Mouse (Mus musculus): ENCODE data around the gene Hdac7.

The Hdac7 gene

DNA sequence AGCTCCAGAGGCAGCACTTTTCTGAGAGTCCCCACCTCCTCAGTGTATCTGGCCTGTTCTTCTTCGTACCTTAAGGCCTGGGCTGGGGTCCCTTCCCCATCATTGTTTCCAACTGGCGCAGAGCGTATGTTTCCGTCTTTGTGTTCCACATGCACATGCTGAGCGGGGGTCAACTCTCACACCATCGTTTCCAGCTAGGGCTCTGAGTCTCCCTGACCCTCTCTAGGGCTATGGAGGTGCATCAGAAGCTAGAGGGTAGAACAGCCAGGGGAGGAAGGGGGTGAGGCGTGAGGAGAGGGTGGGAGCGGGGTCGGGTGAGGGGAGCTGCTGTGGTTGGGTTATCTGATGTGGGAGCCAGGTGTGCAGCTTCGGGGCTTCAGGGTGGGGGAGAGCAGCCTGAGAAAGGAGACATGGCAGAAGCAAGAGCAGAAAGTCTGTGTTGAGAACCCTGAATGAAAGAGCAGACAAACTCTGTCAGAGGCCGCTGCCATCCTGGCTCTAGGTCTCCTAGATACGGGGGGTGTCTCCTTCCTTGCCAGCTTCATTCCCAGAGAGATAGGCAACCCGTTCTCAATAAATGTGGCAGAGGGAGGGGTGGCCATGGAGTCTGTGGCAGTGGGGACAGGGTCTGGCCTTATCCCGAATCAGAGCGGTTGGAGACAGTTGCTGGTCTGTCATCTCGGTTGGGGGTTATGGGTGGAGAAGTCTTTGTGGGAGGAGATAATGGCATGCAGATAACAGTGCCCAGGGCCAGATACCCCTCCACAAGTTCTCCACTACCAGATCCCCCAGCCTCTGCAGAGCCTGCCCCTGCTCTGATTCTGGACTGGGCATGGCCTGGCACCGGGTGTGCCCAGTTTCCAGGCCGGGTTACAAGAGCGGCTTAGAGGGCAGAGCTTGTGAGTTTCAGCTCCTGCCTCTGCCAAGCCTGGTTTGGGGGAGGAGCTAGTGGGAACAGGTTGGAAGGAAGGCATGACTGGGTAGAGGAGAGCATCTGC is at the start of gene Hdac7:
TSS of gene Hdac7 (minus strand) at position 466 of the 998 bp plus-strand sequence.
- peaks cover 6% of the 10 kb centered on the region; the same call in 1 of the 2 replicates for H3K9me3 ChIP-seq (ENCODE audit: low read length)
- no peak within 1 kb of the TSS for H3K4me3 ChIP-seq (replicated peaks; ENCODE audit: low read length)
- peaks cover 27% of the 10 kb centered on the region for H3K4me1 ChIP-seq (replicated peaks; ENCODE audit: low read depth, low read length)
- peaks cover 23% of the 10 kb centered on the region for H3K27me3 ChIP-seq (ENCODE audit: insufficient read depth, low read length)
- TF ChIP-seq POU5F1 (IDR thresholded peaks at IDR 0.05; ENCODE audit: borderline replicate concordance, low read length) (no peak), NANOG (IDR thresholded peaks at IDR 0.05; ENCODE audit: borderline replicate concordance, low read length) (no peak), CTCF (conservative IDR thresholded peaks at IDR 0.05; ENCODE audit: low read length) (no peak)
- no peaks in the 10 kb centered on the region for H3K36me3 ChIP-seq (ENCODE audit: insufficient read depth, low read length)

GRCm38 (mm10) chr15:97892506-97892905 is 48.2 kb upstream of the Hdac7 start:
- no peak for TF ChIP-seq NANOG (IDR thresholded peaks at IDR 0.05; ENCODE audit: borderline replicate concordance, low read length)
- no peak for TF ChIP-seq POU5F1 (IDR thresholded peaks at IDR 0.05; ENCODE audit: borderline replicate concordance, low read length)
- TF ChIP-seq CTCF (conservative IDR thresholded peaks at IDR 0.05; ENCODE audit: low read length): no peak
- H3K4me3 ChIP-seq (replicated peaks; ENCODE audit: low read length): no peak overlapping the region
- H3K4me1 ChIP-seq (replicated peaks; ENCODE audit: low read depth, low read length): no peaks in the 10 kb centered on the region
- H3K36me3 ChIP-seq (ENCODE audit: insufficient read depth, low read length): no peaks in the 10 kb centered on the region
- H3K9me3 ChIP-seq (ENCODE audit: low read length): no peaks in the 10 kb centered on the region
- peaks cover 46% of the 10 kb centered on the region for H3K27me3 ChIP-seq (ENCODE audit: insufficient read depth, low read length)

GRCm38 (mm10) chr15:97890450-97890849 is 46.1 kb upstream of the Hdac7 start:
- H3K4me1 ChIP-seq (replicated peaks; ENCODE audit: low read depth, low read length): no peaks in the 10 kb centered on the region
- H3K27me3 ChIP-seq (ENCODE audit: insufficient read depth, low read length): peaks cover 39% of the 10 kb centered on the region
- no peaks in the 10 kb centered on the region for H3K36me3 ChIP-seq (ENCODE audit: insufficient read depth, low read length)
- H3K9me3 ChIP-seq (ENCODE audit: low read length): no peaks in the 10 kb centered on the region
- no peak for TF ChIP-seq POU5F1 (IDR thresholded peaks at IDR 0.05; ENCODE audit: borderline replicate concordance, low read length)
- no peak for TF ChIP-seq CTCF (conservative IDR thresholded peaks at IDR 0.05; ENCODE audit: low read length)
- no peak overlapping the region for H3K4me3 ChIP-seq (replicated peaks; ENCODE audit: low read length)

GRCm38 (mm10) chr15:97890017-97890416 is 45.7 kb upstream of the Hdac7 start:
- H3K27me3 ChIP-seq (ENCODE audit: insufficient read depth, low read length): peaks cover 37% of the 10 kb centered on the region
- no peaks in the 10 kb centered on the region for H3K9me3 ChIP-seq (ENCODE audit: low read length)
- no peak for TF ChIP-seq NANOG (IDR thresholded peaks at IDR 0.05; ENCODE audit: borderline replicate concordance, low read length)
- TF ChIP-seq POU5F1 (IDR thresholded peaks at IDR 0.05; ENCODE audit: borderline replicate concordance, low read length): no peak
- no peak for TF ChIP-seq CTCF (conservative IDR thresholded peaks at IDR 0.05; ENCODE audit: low read length)
- H3K4me1 ChIP-seq (replicated peaks; ENCODE audit: low read depth, low read length): no peaks in the 10 kb centered on the region
- no peak overlapping the region for H3K4me3 ChIP-seq (replicated peaks; ENCODE audit: low read length)
- no peaks in the 10 kb centered on the region for H3K36me3 ChIP-seq (ENCODE audit: insufficient read depth, low read length)

DNA sequence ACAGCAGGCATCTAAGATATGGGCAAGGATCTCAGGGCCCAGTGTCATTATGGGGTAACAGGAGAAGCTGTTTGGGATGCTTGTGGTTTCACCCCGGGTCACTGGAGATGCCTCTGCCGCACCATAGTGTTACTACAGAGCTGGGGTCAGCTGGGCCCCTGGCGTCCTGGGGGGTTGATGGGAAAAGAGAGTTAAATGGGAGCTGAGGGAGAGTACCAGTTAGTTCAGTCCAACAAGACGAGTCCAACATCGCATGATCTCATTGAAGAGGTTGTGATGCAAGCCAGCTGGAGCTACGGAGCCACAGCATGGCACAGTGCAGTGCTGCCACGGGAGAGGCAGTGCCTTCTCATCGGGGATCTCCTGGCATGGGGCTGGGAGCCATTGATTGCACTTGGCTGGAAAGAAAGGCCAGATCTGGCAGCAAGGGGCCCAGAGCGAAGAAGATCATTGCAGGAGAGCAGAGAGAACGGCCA is 43.3 kb upstream of the Hdac7 start:
- no peaks in the 10 kb centered on the region for H3K9me3 ChIP-seq (ENCODE audit: low read length)
- no peaks in the 10 kb centered on the region for H3K4me1 ChIP-seq (replicated peaks; ENCODE audit: low read depth, low read length)
- TF ChIP-seq NANOG (IDR thresholded peaks at IDR 0.05; ENCODE audit: borderline replicate concordance, low read length): no peak

GRCm38 (mm10) chr15:97881423-97881822 is 37.1 kb upstream of the Hdac7 start:
- Histone ChIP-seq H3K27me3 (ENCODE audit: insufficient read depth, low read length) (peaks cover 14% of the 10 kb centered on the region), H3K36me3 (ENCODE audit: insufficient read depth, low read length) (no peaks in the 10 kb centered on the region), H3K4me3 (replicated peaks; ENCODE audit: low read length) (no peak overlapping the region), H3K9me3 (ENCODE audit: low read length) (peaks cover 7% of the 10 kb centered on the region), H3K4me1 (replicated peaks; ENCODE audit: low read depth, low read length) (peaks cover 4% of the 10 kb centered on the region; the same call in 1 of the 2 replicates)
- no peak for TF ChIP-seq POU5F1 (IDR thresholded peaks at IDR 0.05; ENCODE audit: borderline replicate concordance, low read length)
- no peak for TF ChIP-seq CTCF (conservative IDR thresholded peaks at IDR 0.05; ENCODE audit: low read length)
- no peak for TF ChIP-seq NANOG (IDR thresholded peaks at IDR 0.05; ENCODE audit: borderline replicate concordance, low read length)

More for the DNA sequence above, 43.3 kb upstream of the Hdac7 start:
- H3K36me3 ChIP-seq (ENCODE audit: insufficient read depth, low read length): no peaks in the 10 kb centered on the region
- peaks cover 27% of the 10 kb centered on the region for H3K27me3 ChIP-seq (ENCODE audit: insufficient read depth, low read length)
- no peak overlapping the region for H3K4me3 ChIP-seq (replicated peaks; ENCODE audit: low read length)

DNA sequence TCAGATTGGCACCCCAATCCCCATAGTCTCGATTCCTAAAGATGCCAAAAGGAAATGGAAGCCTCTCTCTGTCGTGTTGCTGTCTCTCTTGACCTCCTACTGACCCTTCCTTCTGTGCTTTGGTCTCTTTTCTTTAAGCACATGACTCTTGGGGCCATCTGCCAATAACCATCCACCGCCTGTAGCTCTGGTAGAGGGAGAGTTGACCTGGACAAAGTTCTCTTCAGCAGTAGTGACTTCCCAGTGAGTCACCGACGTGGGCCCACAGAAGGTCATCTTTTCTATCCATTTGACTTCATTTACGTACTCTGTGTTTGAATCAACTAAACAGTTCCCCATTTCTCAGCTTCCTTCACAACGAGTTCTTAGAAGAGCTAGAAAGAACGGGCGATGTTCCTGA is 36.1 kb upstream of the Hdac7 start:
- peaks cover 14% of the 10 kb centered on the region for H3K27me3 ChIP-seq (ENCODE audit: insufficient read depth, low read length)
- H3K4me1 ChIP-seq (replicated peaks; ENCODE audit: low read depth, low read length): peaks cover 11% of the 10 kb centered on the region
- H3K4me3 ChIP-seq (replicated peaks; ENCODE audit: low read length): no peak overlapping the region
- TF ChIP-seq NANOG (IDR thresholded peaks at IDR 0.05; ENCODE audit: borderline replicate concordance, low read length) (no peak), POU5F1 (IDR thresholded peaks at IDR 0.05; ENCODE audit: borderline replicate concordance, low read length) (no peak), CTCF (conservative IDR thresholded peaks at IDR 0.05; ENCODE audit: low read length) (no peak)
- H3K9me3 ChIP-seq (ENCODE audit: low read length): peaks cover 7% of the 10 kb centered on the region
- no peaks in the 10 kb centered on the region for H3K36me3 ChIP-seq (ENCODE audit: insufficient read depth, low read length)

DNA sequence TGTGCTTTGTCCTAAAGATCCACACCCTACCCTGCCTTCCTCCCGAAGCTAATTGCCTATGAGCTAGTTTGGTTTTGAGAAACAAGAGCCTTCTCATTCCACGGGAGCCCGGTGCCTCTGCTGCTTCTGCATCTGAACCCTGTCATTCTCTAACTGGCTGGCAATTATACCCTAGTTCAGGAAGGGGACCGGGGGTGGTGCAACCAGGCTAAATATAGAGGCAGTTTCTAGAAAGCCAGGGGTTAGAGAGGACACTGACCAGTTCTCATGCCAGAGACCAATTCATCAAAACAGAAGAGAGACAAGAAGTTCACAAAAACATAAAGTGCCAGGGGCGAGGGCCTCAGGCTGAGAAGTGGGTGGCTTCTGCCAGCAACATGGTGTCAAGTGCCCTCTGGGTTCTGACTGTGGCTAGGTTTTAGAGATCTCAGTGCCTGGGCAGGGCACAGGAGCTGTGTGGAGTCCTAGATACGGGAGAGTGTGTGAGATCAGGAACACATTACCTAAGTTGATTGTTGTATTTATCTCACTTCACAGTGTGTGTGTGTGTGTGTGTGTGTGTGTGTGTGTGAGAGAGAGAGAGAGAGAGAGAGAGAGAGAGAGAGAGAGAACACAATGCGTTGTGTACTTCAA is 34.5 kb upstream of the Hdac7 start:
- H3K4me1 ChIP-seq (replicated peaks; ENCODE audit: low read depth, low read length): peaks cover 11% of the 10 kb centered on the region
- H3K27me3 ChIP-seq (ENCODE audit: insufficient read depth, low read length): peaks cover 4% of the 10 kb centered on the region; the same call in 1 of the 2 replicates
- H3K9me3 ChIP-seq (ENCODE audit: low read length): peaks cover 7% of the 10 kb centered on the region
- H3K36me3 ChIP-seq (ENCODE audit: insufficient read depth, low read length): no peaks in the 10 kb centered on the region
- no peak overlapping the region for H3K4me3 ChIP-seq (replicated peaks; ENCODE audit: low read length)
- TF ChIP-seq NANOG (IDR thresholded peaks at IDR 0.05; ENCODE audit: borderline replicate concordance, low read length) (no peak), POU5F1 (IDR thresholded peaks at IDR 0.05; ENCODE audit: borderline replicate concordance, low read length) (no peak), CTCF (conservative IDR thresholded peaks at IDR 0.05; ENCODE audit: low read length) (no peak)

All from E14TG2a.4 (cell line).